Mouse (Mus musculus) heart, embryonic 14.5 days (tissue): Measurements from ENCODE around the gene Cd72. TPM values are rescaled to one million over a fixed set of nuclear protein-coding genes. Genes with fewer than 3 reads are reported as not detected.
A peak's percentile ranks its signal among the peaks of the same experiment; 100 is the strongest.

Experiments
- ATAC-seq: fragments of 200-750 bp; cut with Nextera tagmentation; 2 replicates; pipeline ENCODE4 v1.8.0; 2017; ENCODE audit warnings: low read depth, moderate TSS enrichment; ENCODE audit not compliant: insufficient number of reproducible peaks, insufficient read depth, low FRiP score
- H3K27ac ChIP-seq, 2 experiments: fragments of 200-500 bp in 1 of 2; fragments of 300-500 bp in 1 of 2; sonication (generic) in 1 of 2; replicated peaks in 1 of 2; 2 replicates each; pipeline ENCODE4 v1.5.1; 2012 to 2014; ENCODE audit warnings: low read depth in 2 of 2, low read length in 2 of 2, control low read depth in 1 of 2, mild to moderate bottlenecking in 1 of 2, mixed read lengths in 1 of 2; ENCODE audit not compliant: control insufficient read depth in 1 of 2, insufficient read depth in 1 of 2
- H3K27me3 ChIP-seq: fragments of 300-500 bp; sonication (generic); 2 replicates; pipeline ENCODE4 v1.6.1; 2014; ENCODE audit warnings: mild to moderate bottlenecking, low read length, control low read depth; ENCODE audit not compliant: control insufficient read depth, insufficient read depth
- H3K36me3 ChIP-seq: fragments of 300-500 bp; sonication (generic); 2 replicates; pipeline ENCODE4 v1.6.1; 2014; ENCODE audit warnings: mild to moderate bottlenecking, control low read depth, low read length, mixed read lengths; ENCODE audit not compliant: control insufficient read depth, insufficient read depth
- H3K4me1 ChIP-seq, 2 experiments: fragments of 200-500 bp in 1 of 2; fragments of 300-500 bp in 1 of 2; sonication (generic) in 1 of 2; 2 replicates each; pipeline ENCODE4 v1.6.1; 2012 to 2014; ENCODE audit warnings: low read length in 2 of 2, control low read depth in 1 of 2, mixed read lengths in 1 of 2; ENCODE audit not compliant: control insufficient read depth in 2 of 2, insufficient read depth in 2 of 2
- H3K4me2 ChIP-seq: fragments of 300-500 bp; sonication (generic); 2 replicates; pipeline ENCODE4 v1.6.1; 2014; ENCODE audit warnings: mild to moderate bottlenecking, low read length
- H3K4me3 ChIP-seq, 2 experiments: fragments of 200-500 bp in 1 of 2; fragments of 300-500 bp in 1 of 2; sonication (generic) in 1 of 2; 2 replicates each; pipeline ENCODE4 v1.5.1; 2012 to 2014; ENCODE audit warnings: low read length in 2 of 2, mild to moderate bottlenecking in 2 of 2, control low read depth in 1 of 2, low read depth in 1 of 2, moderate library complexity in 1 of 2; ENCODE audit not compliant: control insufficient read depth in 1 of 2, insufficient read depth in 1 of 2
- H3K9ac ChIP-seq: fragments of 300-500 bp; sonication (generic); 2 replicates; pipeline ENCODE4 v1.6.1; 2014; ENCODE audit warnings: mild to moderate bottlenecking, low read length
- H3K9me3 ChIP-seq: fragments of 300-500 bp; sonication (generic); 2 replicates; pipeline ENCODE4 v1.6.1; 2016; ENCODE audit warnings: low read length, control low read depth; ENCODE audit not compliant: control insufficient read depth
- WGBS: fragments of 180-500 bp; shearing (Covaris S2); extraction: QIAGEN DNeasy Blood & Tissue Kit; methylation state at CpG from one replicate; pipeline ENCODE4 v1.1.7; 2014; 5-methylcytosine and 5-hydroxymethylcytosine counted together
- polyA plus RNA-seq: library from polyadenylated mRNA; unstranded; fragments of >200 nt; fragmentation: Nextera tagmentation; extraction: Ambion mirVana; gene quantifications from 2 replicates; pipeline ENCODE4 v1.2.1, GENCODE M21; 2014

The Cd72 gene
- polyA plus RNA-seq, 1 experiment from 2014 or later = 3.1 TPM

GRCm38 (mm10) chr4:43407071-43407920 lies 47.1 kb downstream of the Cd72 start:
- peak overlapping the region; percentile 76 for H3K4me2 ChIP-seq
- H3K4me3 ChIP-seq = peak overlapping the region; percentile 45 to 55; a peak in 3 of 4 replicates
- H3K9me3 ChIP-seq = no peaks in the 10 kb centered on the region
- H3K36me3 ChIP-seq = no peaks in the 10 kb centered on the region
- peak overlapping the region; percentile 78 for H3K9ac ChIP-seq
- H3K27me3 ChIP-seq = no peaks in the 10 kb centered on the region
- peaks cover 19 to 30% of the 10 kb centered on the region in 2 experiments for H3K4me1 ChIP-seq
- peak overlapping the region; percentile 20 to 72 for H3K27ac ChIP-seq
- ATAC-seq = no peak
- WGBS = 56% methylated on average over 12 of the region's 12 CpGs

- Histone ChIP-seq H3K4me3 (peak overlapping the region; percentile 45 to 55), H3K4me2 (peak overlapping the region; percentile 76), H3K9ac (peak overlapping the region; percentile 78), H3K27ac (peak overlapping the region; percentile 52 to 72), H3K27me3 (no peaks in the 10 kb centered on the region), H3K9me3 (no peaks in the 10 kb centered on the region), H3K36me3 (no peaks in the 10 kb centered on the region), H3K4me1 (peaks cover 26 to 39% of the 10 kb centered on the region in 2 experiments)
- WGBS = 2% methylated on average over 28 of the region's 28 CpGs
- ATAC-seq = peak; percentile 96
Measured at GRCm38 (mm10) chr4:43406162-43406971, 48.1 kb downstream of the Cd72 start.

- H3K4me2 ChIP-seq = no peak overlapping the region
- 91% methylated on average over 10 of the region's 10 CpGs for WGBS
- H3K27ac ChIP-seq = no peak overlapping the region
- no peak overlapping the region for H3K4me3 ChIP-seq
- peaks cover 41 to 56% of the 10 kb centered on the region in 2 experiments for H3K4me1 ChIP-seq
- H3K9me3 ChIP-seq = no peaks in the 10 kb centered on the region
- no peaks in the 10 kb centered on the region for H3K27me3 ChIP-seq
- no peak overlapping the region for H3K9ac ChIP-seq
- no peak for ATAC-seq
- H3K36me3 ChIP-seq = no peaks in the 10 kb centered on the region
Measured at GRCm38 (mm10) chr4:43404697-43405096, 49.7 kb downstream of the Cd72 start.

- no peak overlapping the region for H3K4me3 ChIP-seq
- no peak for ATAC-seq
- H3K4me1 ChIP-seq = peaks cover 48 to 64% of the 10 kb centered on the region in 2 experiments
- no peak overlapping the region for H3K4me2 ChIP-seq
- H3K9me3 ChIP-seq = no peaks in the 10 kb centered on the region
- no peaks in the 10 kb centered on the region for H3K36me3 ChIP-seq
- no peaks in the 10 kb centered on the region for H3K27me3 ChIP-seq
- peak overlapping the region; percentile 32; the same call in 1 of the 2 replicates for H3K9ac ChIP-seq
- H3K27ac ChIP-seq = no peak overlapping the region
- 57% methylated on average over 9 of the region's 9 CpGs for WGBS
Measured at GRCm38 (mm10) chr4:43402212-43402611, 52.2 kb downstream of the Cd72 start.

- Histone ChIP-seq H3K4me2 (no peak overlapping the region), H3K4me1 (peaks cover 47 to 57% of the 10 kb centered on the region in 2 experiments), H3K9ac (0 out of 2 replicates have a peak overlapping the region, but pooled peaks have one; percentile 35), H3K9me3 (no peaks in the 10 kb centered on the region), H3K4me3 (no peak overlapping the region), H3K36me3 (no peaks in the 10 kb centered on the region), H3K27me3 (no peaks in the 10 kb centered on the region), H3K27ac (peak overlapping the region; percentile 20 to 97; a peak in 3 of 4 replicates)
- WGBS = 87% methylated on average over 10 of the region's 10 CpGs
- ATAC-seq = no peak
Measured at GRCm38 (mm10) chr4:43401486-43401885, 52.9 kb downstream of the Cd72 start.

GRCm38 (mm10) chr4:43400976-43401375 lies 53.5 kb downstream of the Cd72 start:
- Histone ChIP-seq H3K4me1 (peaks cover 46 to 57% of the 10 kb centered on the region in 2 experiments), H3K4me3 (no peak overlapping the region), H3K4me2 (no peak overlapping the region), H3K9ac (0 out of 2 replicates have a peak overlapping the region, but pooled peaks have one; percentile 35), H3K27ac (peak overlapping the region; percentile 20 to 97; a peak in 3 of 4 replicates), H3K27me3 (no peaks in the 10 kb centered on the region), H3K9me3 (no peaks in the 10 kb centered on the region), H3K36me3 (no peaks in the 10 kb centered on the region)
- no peak for ATAC-seq
- 30% methylated on average over 10 of the region's 10 CpGs for WGBS

- no peaks in the 10 kb centered on the region for H3K9me3 ChIP-seq
- peak overlapping the region; percentile 74 for H3K9ac ChIP-seq
- peak overlapping the region; percentile 85 to 97 for H3K27ac ChIP-seq
- H3K36me3 ChIP-seq = no peaks in the 10 kb centered on the region
- WGBS = 28% methylated on average over 31 of the region's 31 CpGs
- no peaks in the 10 kb centered on the region for H3K27me3 ChIP-seq
- ATAC-seq = peak; percentile 69
- H3K4me1 ChIP-seq = peaks cover 42 to 59% of the 10 kb centered on the region in 2 experiments
- peak overlapping the region; percentile 72 for H3K4me2 ChIP-seq
- H3K4me3 ChIP-seq = peak overlapping the region; percentile 24 to 31
Measured at GRCm38 (mm10) chr4:43399391-43400131, 54.9 kb downstream of the Cd72 start.
